Mouse (Mus musculus) 3134 (cell line): ENCODE data around the gene Csf2rb.

Experiments
- DNase-seq: peaks from one replicate; pipeline ENCODE4 v3.0.0-alpha.2; 2011; ENCODE audit warnings: low spot score; ENCODE audit not compliant: insufficient read length; ENCODE audit errors: extremely low read depth

Gene Csf2rb

GRCm38 (mm10) chr15:78374204-78374603 is 48.7 kb downstream of the Csf2rb start:
- no peak for DNase-seq

- DNase-seq, result no peak
Observed at GRCm38 (mm10) chr15:78377859-78378258, 52.3 kb downstream of the Csf2rb start.

GRCm38 (mm10) chr15:78378556-78378955 is 53.0 kb downstream of the Csf2rb start:
- DNase-seq, result no peak

- DNase-seq, result no peak
Observed at GRCm38 (mm10) chr15:78380208-78380607, 54.7 kb downstream of the Csf2rb start.

- DNase-seq, result no peak
Observed at GRCm38 (mm10) chr15:78380741-78381140, 55.2 kb downstream of the Csf2rb start.

- DNase-seq, result no peak
Observed at GRCm38 (mm10) chr15:78382115-78382514, 56.6 kb downstream of the Csf2rb start.

- no peak for DNase-seq
Observed at GRCm38 (mm10) chr15:78383450-78384219, 58.1 kb downstream of the Csf2rb start.

GRCm38 (mm10) chr15:78384220-78385116 is 58.9 kb downstream of the Csf2rb start:
- DNase-seq, result no peak

GRCm38 (mm10) chr15:78385564-78385963 is 60.0 kb downstream of the Csf2rb start:
- no peak for DNase-seq

- DNase-seq, result no peak
Observed at GRCm38 (mm10) chr15:78390855-78391254, 65.3 kb downstream of the Csf2rb start.

- DNase-seq, result no peak
Observed at GRCm38 (mm10) chr15:78395478-78395962, 70.0 kb downstream of the Csf2rb start, which contains the start of gene Tex33. TSS of gene Tex33 (minus strand) at chr15:78395912.

- no peak for DNase-seq
Observed at GRCm38 (mm10) chr15:78401345-78401744, 75.8 kb downstream of the Csf2rb start.

- no peak for DNase-seq
Observed at GRCm38 (mm10) chr15:78401921-78402320, 76.4 kb downstream of the Csf2rb start.

- DNase-seq, result no peak
Observed at GRCm38 (mm10) chr15:78402423-78402822, 76.9 kb downstream of the Csf2rb start.

- DNase-seq, result no peak
Observed at GRCm38 (mm10) chr15:78403301-78403741, 77.8 kb downstream of the Csf2rb start.
